Mouse (Mus musculus) layer of hippocampus, adult 2 months (tissue): ENCODE results near the gene Ubxn4. TPM values are rescaled to one million over a fixed set of nuclear protein-coding genes. Genes with fewer than 3 reads are reported as not detected.
"Not testable (repeated sequence)": the region's sequence is repeated elsewhere in the genome, so short reads cannot be mapped to it uniquely, and the experiment has no call there.

Experiments used
- DNase-seq, 2 experiments: peaks; one replicate each; pipeline ENCODE4 v3.0.0; 2022; ENCODE audit warnings: low spot score in 2 of 2
- H3K27ac ChIP-seq: fragments of 200-600 bp; 2 replicates; pipeline ENCODE4 v1.8.1; 2022
- H3K4me3 ChIP-seq: fragments of 200-600 bp; 2 replicates; pipeline ENCODE4 v1.8.1; 2022; ENCODE audit warnings: mild to moderate bottlenecking
- CTCF ChIP-seq: fragments of 200-600 bp; conservative IDR thresholded peaks from 2 replicates; pipeline ENCODE4 v1.8.1; 2022; ENCODE audit warnings: antibody characterized with exemption, mild to moderate bottlenecking, moderate library complexity
- long read RNA-seq, 2 experiments: library from polyadenylated mRNA; stranded (forward); transcript quantifications; one replicate each; pipeline ENCODE4 v2.0.0; 2021; ENCODE audit warnings: borderline mapping rate in 2 of 2
- total RNA-seq, 2 experiments: library from RNA; stranded (reverse); gene quantifications; 2 replicates each; pipeline ENCODE4 v1.2.3; 2021

Ubxn4 gene
- 10 to 100 TPM; 61.7 to 62.8 TPM for total RNA-seq
- long read RNA-seq, experiment 1, full-length matches to known transcripts, result 35 of 44 reads
- long read RNA-seq, experiment 1, partial matches to known transcripts, result 0 of 44 reads
- long read RNA-seq, experiment 1, other reads (novel, unspliced or antisense), result 9 of 44 reads
- long read RNA-seq, experiment 2, full-length matches to known transcripts, result 53 of 63 reads
- long read RNA-seq, experiment 2, partial matches to known transcripts, result 1 of 63 reads
- long read RNA-seq, experiment 2, other reads (novel, unspliced or antisense), result 9 of 63 reads

GRCm38 (mm10) chr1:128243627-128243995 is at the start of gene Ubxn4:
Gene Ubxn4 (plus strand): TSS chr1:128243964.
- peak within 1 kb of the TSS; percentile 91 for H3K4me3 ChIP-seq
- no peak for DNase-seq
- TF ChIP-seq CTCF, result no peak
- peak within 1 kb of the TSS; percentile 93 for H3K27ac ChIP-seq

GRCm38 (mm10) chr1:128194011-128194410 is 49.8 kb upstream of the Ubxn4 start:
- Histone ChIP-seq H3K4me3 (no peak overlapping the region), H3K27ac (peak overlapping the region; percentile 24; the same call in 1 of the 2 replicates)
- no peak for DNase-seq
- TF ChIP-seq CTCF, result no peak

DNA sequence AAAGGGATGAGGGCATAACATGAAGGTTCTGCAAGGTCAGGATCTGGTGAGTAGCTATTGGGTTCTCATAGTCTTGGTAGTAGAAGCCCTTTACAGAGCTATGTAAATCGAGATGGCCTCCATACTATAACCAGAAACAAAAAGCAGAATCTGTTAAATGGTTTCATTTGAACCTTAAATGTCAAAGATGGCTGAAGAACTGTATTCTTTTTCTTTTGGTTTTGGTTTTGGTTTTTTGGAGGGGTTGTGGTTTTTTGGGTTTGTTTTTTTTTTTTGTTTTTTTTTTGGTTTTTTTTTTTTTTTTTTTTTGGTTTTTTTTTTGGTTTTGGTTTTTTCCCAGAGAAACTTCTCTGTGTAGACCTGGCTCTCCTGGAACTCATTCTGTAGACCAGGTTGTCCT is 46.4 kb upstream of the Ubxn4 start:
- DNase-seq, result no peak
- TF ChIP-seq CTCF, result no peak
- no peak overlapping the region for H3K4me3 ChIP-seq
- H3K27ac ChIP-seq, result no peak overlapping the region

DNA sequence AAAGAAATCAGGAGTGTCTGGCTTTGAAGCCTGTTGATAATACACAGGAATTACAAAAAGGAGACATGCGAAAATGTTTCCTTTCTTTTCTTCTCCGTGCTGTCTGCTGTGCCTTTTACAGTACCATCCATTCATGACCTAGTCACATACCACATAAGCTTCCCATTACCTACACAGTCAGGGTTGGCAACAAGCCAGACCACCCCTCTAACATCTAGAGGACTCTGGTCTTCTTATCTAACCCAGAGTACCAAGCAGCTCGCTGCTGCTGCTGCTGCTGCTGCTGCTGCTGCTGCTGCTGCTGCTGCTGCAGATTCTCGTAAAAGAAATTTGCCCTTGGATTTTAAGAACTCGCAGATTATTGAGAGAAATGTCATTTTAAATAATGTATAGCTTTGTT is 30.5 kb upstream of the Ubxn4 start:
- DNase-seq, result no peak
- no peak overlapping the region for H3K27ac ChIP-seq
- no peak overlapping the region for H3K4me3 ChIP-seq
- TF ChIP-seq CTCF, result no peak

- no peak overlapping the region for H3K4me3 ChIP-seq
- no peak for TF ChIP-seq CTCF
- DNase-seq, result no peak
- H3K27ac ChIP-seq, result 0 out of 2 replicates have a peak overlapping the region, but pooled peaks have one; percentile 15
Observed at GRCm38 (mm10) chr1:128221886-128222285, 21.9 kb upstream of the Ubxn4 start.

- no peak overlapping the region for H3K4me3 ChIP-seq
- H3K27ac ChIP-seq, result no peak overlapping the region
- peak; percentile 74 for TF ChIP-seq CTCF
- no peak for DNase-seq
Observed at GRCm38 (mm10) chr1:128223304-128223703, 20.5 kb upstream of the Ubxn4 start.

GRCm38 (mm10) chr1:128235181-128235580 is 8.6 kb upstream of the Ubxn4 start:
- no peak for TF ChIP-seq CTCF
- no peak overlapping the region for H3K4me3 ChIP-seq
- DNase-seq, result no peak
- no peak overlapping the region for H3K27ac ChIP-seq

DNA sequence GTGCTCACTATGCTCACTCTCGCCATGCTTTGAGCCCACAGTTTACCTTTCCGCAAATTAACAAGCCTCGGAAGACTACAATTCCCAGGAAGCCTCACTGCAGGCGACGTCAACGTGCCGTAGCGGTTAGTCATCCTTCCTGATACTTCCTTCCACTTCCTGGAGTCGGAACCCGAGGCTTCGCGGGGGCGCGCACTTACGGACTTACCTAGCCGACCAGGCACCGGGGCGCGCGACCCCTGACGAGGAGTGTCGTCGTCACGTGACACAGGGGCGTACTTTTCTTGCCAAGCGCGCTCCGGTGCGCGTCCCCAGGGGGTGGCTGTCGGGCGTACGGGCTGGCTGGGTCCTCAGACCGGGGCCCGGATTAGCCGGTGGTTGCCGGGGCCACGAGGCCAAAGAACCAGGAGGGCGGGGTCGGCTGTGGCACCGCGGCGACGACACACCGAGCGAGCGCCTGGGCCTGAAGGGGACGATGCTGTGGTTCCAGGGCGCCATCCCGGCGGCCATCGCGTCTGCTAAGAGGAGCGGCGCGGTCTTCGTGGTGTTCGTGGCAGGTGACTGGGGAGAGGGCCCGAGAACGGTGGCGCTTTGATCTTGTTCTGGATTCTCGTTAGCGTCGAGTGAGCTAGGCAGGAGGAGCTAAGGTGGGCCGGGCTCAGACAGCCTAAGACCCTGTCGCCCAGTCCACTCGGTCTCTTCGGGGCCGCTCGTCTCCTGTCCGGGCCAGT is 397 bp downstream of the Ubxn4 start:
- H3K27ac ChIP-seq, result peak overlapping the region; percentile 93
- H3K4me3 ChIP-seq, result peak overlapping the region; percentile 91
- TF ChIP-seq CTCF, result no peak; the same call in 1 of the 2 replicates
- peak; percentile 90 to 94 for DNase-seq

GRCm38 (mm10) chr1:128244727-128245355 is 1.1 kb downstream of the Ubxn4 start:
- Histone ChIP-seq H3K27ac (peak overlapping the region; percentile 93), H3K4me3 (peak overlapping the region; percentile 91)
- TF ChIP-seq CTCF, result no peak
- DNase-seq, result no peak

GRCm38 (mm10) chr1:128267061-128267460 is 23.3 kb downstream of the Ubxn4 start:
- H3K4me3 ChIP-seq, H3K27ac ChIP-seq, DNase-seq: not testable (repeated sequence)

DNA sequence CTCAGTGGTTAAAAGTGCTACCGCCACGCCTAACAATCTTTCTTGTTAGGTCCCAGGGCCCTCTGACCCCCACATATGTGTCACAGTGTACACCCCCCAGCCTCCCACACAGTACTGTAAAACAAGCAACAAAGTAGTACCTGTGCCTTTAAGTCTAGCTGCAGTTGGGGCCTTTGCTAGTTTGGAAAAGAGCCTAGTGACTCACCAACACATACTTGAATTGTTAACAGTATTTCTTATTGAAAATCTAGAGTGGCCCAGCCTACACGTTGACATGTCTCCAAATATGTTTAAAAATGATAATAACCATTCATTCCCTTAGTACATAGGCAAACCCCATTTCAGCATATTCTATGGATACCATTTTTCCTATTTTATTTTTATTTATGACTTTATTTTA is 27.0 kb downstream of the Ubxn4 start:
- TF ChIP-seq CTCF, result no peak
- no peak for DNase-seq
- Histone ChIP-seq H3K27ac (no peak overlapping the region), H3K4me3 (no peak overlapping the region)

GRCm38 (mm10) chr1:128275908-128276307 is 32.1 kb downstream of the Ubxn4 start:
- TF ChIP-seq CTCF, result no peak
- DNase-seq, result no peak
- no peak overlapping the region for H3K4me3 ChIP-seq
- no peak overlapping the region for H3K27ac ChIP-seq

DNA sequence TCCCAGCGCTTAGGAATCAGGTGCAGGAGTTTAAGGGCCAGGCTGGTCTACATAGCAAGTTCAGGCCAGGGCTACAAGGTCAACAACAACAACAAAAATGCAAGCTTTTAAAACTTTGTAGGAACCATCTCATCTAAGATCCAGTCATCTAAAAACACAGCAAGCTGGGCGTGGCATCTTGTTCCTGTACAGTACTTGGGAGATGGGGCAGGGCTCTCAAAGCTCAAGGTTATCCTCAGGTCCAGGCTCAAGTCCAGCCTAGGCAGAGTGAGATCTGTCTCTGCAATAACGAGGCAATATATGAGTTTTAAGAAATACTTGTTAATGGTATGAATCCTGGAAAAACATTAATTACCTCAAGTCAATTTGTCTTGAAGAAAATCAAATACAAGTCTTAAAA is 34.8 kb downstream of the Ubxn4 start:
- Histone ChIP-seq H3K4me3 (no peak overlapping the region), H3K27ac (no peak overlapping the region)
- no peak for TF ChIP-seq CTCF
- DNase-seq, result no peak
